Mouse (Mus musculus): Measurements from ENCODE around the gene Slc35g3. TPM values are rescaled to one million over a fixed set of nuclear protein-coding genes. Genes with fewer than 3 reads are reported as not detected.

Gene Slc35g3
- polyA plus RNA-seq, 1 experiment from 2014 or later: not detected

DNA sequence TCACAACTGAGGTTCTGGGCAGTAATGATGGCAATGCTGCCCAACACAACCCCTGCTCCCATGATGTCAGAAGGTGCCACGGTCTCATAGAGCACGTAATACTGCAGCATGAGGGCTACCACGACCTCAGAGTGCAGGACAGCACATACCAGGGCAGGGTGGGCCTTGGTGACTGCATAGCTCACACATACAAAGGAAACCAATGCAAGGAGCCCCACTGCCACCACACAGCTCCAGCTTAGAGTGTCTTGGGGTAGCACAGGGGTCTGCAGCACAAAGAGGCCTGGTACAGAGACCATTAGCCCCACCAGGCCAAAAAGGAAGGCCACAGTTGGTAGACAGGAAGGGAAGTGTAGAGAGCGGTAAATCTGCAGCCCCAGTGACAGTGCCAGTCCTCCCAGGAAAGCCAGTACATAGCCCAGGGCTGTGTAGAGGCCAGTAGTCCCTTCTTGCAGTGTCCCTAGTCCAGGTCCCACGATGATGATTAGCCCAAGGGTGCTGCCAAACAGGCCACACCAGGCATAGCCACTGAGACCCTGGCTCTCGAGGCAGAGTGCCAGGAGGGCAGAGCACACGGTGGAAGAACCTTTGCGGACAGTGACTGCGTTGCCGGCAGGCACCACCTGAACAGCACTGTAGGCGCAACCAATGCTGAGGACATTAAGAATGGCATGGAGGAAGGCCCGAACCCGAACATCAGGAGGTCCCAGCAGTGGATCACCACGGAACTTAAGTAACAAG, 1.4 kb downstream of the Slc35g3 start:
- Histone ChIP-seq H3K27ac (ENCODE audit: low read depth, low read length) (peak overlapping the region; percentile 98), H3K9ac (ENCODE audit: low read length) (peak overlapping the region; percentile 62), H3K4me1 (ENCODE audit: control insufficient read depth, insufficient read depth, low read length) (peaks cover 33% of the 10 kb centered on the region), H3K4me2 (peak overlapping the region; percentile 81), H3K36me3 (ENCODE audit: control insufficient read depth, insufficient read depth, low read length) (no peaks in the 10 kb centered on the region), H3K27me3 (ENCODE audit: control insufficient read depth, insufficient read depth, low read length) (no peaks in the 10 kb centered on the region), H3K4me3 (ENCODE audit: low read depth, low read length) (no peak overlapping the region), H3K9me3 (ENCODE audit: control insufficient read depth, low read length) (no peaks in the 10 kb centered on the region)
- ATAC-seq (ENCODE audit: low FRiP score): no peak
- DNase-seq (ENCODE audit: low spot score, missing footprints): no peak
- WGBS: 81% methylated on average over 14 of the region's 14 CpGs

- DNase-seq (ENCODE audit: low spot score, missing footprints): peak; percentile 98
These were observed 2.6 kb downstream of the Slc35g3 start for GRCm38 (mm10) chr11:69758971-69759721.

GRCm38 (mm10) chr11:69758478-69758970, 3.2 kb downstream of the Slc35g3 start, which contains the start of gene Polr2a:
TSS of gene Polr2a (minus strand) at chr11:69758637.
- peak within 1 kb of the TSS; percentile 98 for H3K27ac ChIP-seq (ENCODE audit: low read depth, low read length)
- WGBS: 0% methylated on average over 36 of the region's 36 CpGs
- no peaks in the 10 kb centered on the region for H3K27me3 ChIP-seq (ENCODE audit: control insufficient read depth, insufficient read depth, low read length)
- H3K9ac ChIP-seq (ENCODE audit: low read length): peak within 1 kb of the TSS; percentile 90
- H3K4me3 ChIP-seq (ENCODE audit: low read depth, low read length): peak within 1 kb of the TSS; percentile 48
- DNase-seq (ENCODE audit: low spot score, missing footprints) (peak; percentile 100), ATAC-seq (ENCODE audit: low FRiP score) (peak; percentile 96)
- peak within 1 kb of the TSS; percentile 81 for H3K4me2 ChIP-seq
- H3K36me3 ChIP-seq (ENCODE audit: control insufficient read depth, insufficient read depth, low read length): no peaks in the 10 kb centered on the region
- H3K9me3 ChIP-seq (ENCODE audit: control insufficient read depth, low read length): no peaks in the 10 kb centered on the region
- peaks cover 33% of the 10 kb centered on the region for H3K4me1 ChIP-seq (ENCODE audit: control insufficient read depth, insufficient read depth, low read length)

More at GRCm38 (mm10) chr11:69758971-69759721, 2.6 kb downstream of the Slc35g3 start:
- Histone ChIP-seq H3K4me2 (peak overlapping the region; percentile 81), H3K9ac (ENCODE audit: low read length) (peak overlapping the region; percentile 90), H3K36me3 (ENCODE audit: control insufficient read depth, insufficient read depth, low read length) (no peaks in the 10 kb centered on the region), H3K4me1 (ENCODE audit: control insufficient read depth, insufficient read depth, low read length) (peaks cover 33% of the 10 kb centered on the region), H3K9me3 (ENCODE audit: control insufficient read depth, low read length) (no peaks in the 10 kb centered on the region), H3K27me3 (ENCODE audit: control insufficient read depth, insufficient read depth, low read length) (no peaks in the 10 kb centered on the region), H3K27ac (ENCODE audit: low read depth, low read length) (peak overlapping the region; percentile 98), H3K4me3 (ENCODE audit: low read depth, low read length) (peak overlapping the region; percentile 48)
- WGBS: 0% methylated on average over 37 of the region's 37 CpGs
- peak; percentile 89 for ATAC-seq (ENCODE audit: low FRiP score)

- H3K4me3 ChIP-seq (ENCODE audit: low read depth, low read length): peak overlapping the region; percentile 48
- peak; percentile 99 for DNase-seq (ENCODE audit: low spot score, missing footprints)
- peak overlapping the region; percentile 90 for H3K9ac ChIP-seq (ENCODE audit: low read length)
- no peaks in the 10 kb centered on the region for H3K36me3 ChIP-seq (ENCODE audit: control insufficient read depth, insufficient read depth, low read length)
- peak overlapping the region; percentile 98 for H3K27ac ChIP-seq (ENCODE audit: low read depth, low read length)
- H3K4me1 ChIP-seq (ENCODE audit: control insufficient read depth, insufficient read depth, low read length): peaks cover 33% of the 10 kb centered on the region
- WGBS: 0% methylated on average over 26 of the region's 26 CpGs
- no peaks in the 10 kb centered on the region for H3K9me3 ChIP-seq (ENCODE audit: control insufficient read depth, low read length)
- ATAC-seq (ENCODE audit: low FRiP score): peak; percentile 87
- H3K27me3 ChIP-seq (ENCODE audit: control insufficient read depth, insufficient read depth, low read length): no peaks in the 10 kb centered on the region
- peak overlapping the region; percentile 81 for H3K4me2 ChIP-seq
These were observed 3.7 kb downstream of the Slc35g3 start for GRCm38 (mm10) chr11:69758090-69758456.

DNA sequence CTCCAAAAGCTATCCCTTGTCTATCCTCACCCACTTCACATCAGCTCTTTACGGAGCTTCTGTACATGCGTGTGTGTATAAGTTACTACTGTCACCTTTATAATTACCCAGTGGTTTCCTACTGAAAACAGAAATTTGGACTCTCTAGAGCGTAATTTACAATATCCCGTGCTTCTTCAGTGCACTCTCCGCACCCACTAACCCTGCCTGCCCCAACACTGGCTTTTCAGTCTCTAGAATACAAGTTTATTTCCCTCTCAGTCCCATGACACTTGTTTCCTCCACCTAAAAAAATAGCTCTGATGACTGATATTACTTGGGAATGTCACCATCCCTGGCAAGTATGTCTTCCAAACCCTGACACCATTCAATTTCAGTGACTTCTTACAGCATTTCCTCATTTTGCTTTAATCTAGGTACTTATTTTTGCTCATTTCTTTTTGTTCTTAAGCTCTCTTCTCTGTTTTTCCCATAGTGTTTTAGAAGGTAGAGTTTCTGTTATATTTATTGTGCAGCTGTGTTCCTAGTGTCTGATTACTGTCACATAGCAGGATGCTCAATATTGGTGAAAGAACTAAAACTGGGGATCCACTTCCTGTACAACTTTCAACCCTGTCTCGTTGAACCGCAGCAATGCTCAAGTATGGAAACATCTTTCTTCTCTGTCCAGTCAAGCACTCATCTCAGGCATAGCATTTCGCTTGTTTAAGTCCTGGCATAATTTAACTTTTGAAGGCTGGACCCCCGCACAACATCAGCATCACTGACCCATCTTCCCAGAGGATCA, 4.3 kb downstream of the Slc35g3 start:
- DNase-seq (ENCODE audit: low spot score, missing footprints): no peak
- H3K4me3 ChIP-seq (ENCODE audit: low read depth, low read length): peak overlapping the region; percentile 48
- peak overlapping the region; percentile 90 for H3K9ac ChIP-seq (ENCODE audit: low read length)
- 46% methylated on average over 9 of the region's 9 CpGs for WGBS
- no peaks in the 10 kb centered on the region for H3K27me3 ChIP-seq (ENCODE audit: control insufficient read depth, insufficient read depth, low read length)
- H3K36me3 ChIP-seq (ENCODE audit: control insufficient read depth, insufficient read depth, low read length): no peaks in the 10 kb centered on the region
- H3K4me2 ChIP-seq: peak overlapping the region; percentile 81
- no peaks in the 10 kb centered on the region for H3K9me3 ChIP-seq (ENCODE audit: control insufficient read depth, low read length)
- no peak for ATAC-seq (ENCODE audit: low FRiP score)
- H3K27ac ChIP-seq (ENCODE audit: low read depth, low read length): peak overlapping the region; percentile 98; the same call in 1 of the 2 replicates
- peaks cover 33% of the 10 kb centered on the region for H3K4me1 ChIP-seq (ENCODE audit: control insufficient read depth, insufficient read depth, low read length)

DNA sequence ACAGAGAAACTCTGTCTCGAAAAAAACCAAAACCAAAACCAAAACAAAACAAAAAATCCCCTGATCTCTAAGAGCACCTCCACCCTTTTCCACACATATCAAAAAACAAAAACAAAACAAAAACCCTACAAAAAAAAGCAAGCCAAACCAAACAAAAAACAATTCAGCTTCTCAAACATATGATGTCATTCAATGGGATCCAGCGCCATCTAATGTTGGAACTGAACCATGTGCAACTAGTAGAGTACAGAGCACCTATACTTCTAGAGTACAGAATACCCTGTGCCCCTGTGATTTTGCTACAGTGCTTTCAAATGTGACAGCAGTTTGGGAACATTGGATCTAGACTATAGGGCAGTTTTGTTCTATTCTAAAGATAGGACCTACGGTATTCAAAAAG, 7.1 kb downstream of the Slc35g3 start:
- no peak for DNase-seq (ENCODE audit: low spot score, missing footprints)
- Histone ChIP-seq H3K9me3 (ENCODE audit: control insufficient read depth, low read length) (no peaks in the 10 kb centered on the region), H3K4me2 (0 out of 2 replicates have a peak overlapping the region, but pooled peaks have one; percentile 1), H3K27ac (ENCODE audit: low read depth, low read length) (no peak overlapping the region), H3K36me3 (ENCODE audit: control insufficient read depth, insufficient read depth, low read length) (no peaks in the 10 kb centered on the region), H3K4me3 (ENCODE audit: low read depth, low read length) (no peak overlapping the region), H3K4me1 (ENCODE audit: control insufficient read depth, insufficient read depth, low read length) (peaks cover 22% of the 10 kb centered on the region), H3K9ac (ENCODE audit: low read length) (no peak overlapping the region), H3K27me3 (ENCODE audit: control insufficient read depth, insufficient read depth, low read length) (no peaks in the 10 kb centered on the region)
- 64% methylated on average over 3 of the region's 3 CpGs for WGBS
- no peak for ATAC-seq (ENCODE audit: low FRiP score)

GRCm38 (mm10) chr11:69754233-69754632, 7.5 kb downstream of the Slc35g3 start:
- 92% methylated on average over 5 of the region's 5 CpGs for WGBS
- H3K9ac ChIP-seq (ENCODE audit: low read length): no peak overlapping the region
- H3K36me3 ChIP-seq (ENCODE audit: control insufficient read depth, insufficient read depth, low read length): no peaks in the 10 kb centered on the region
- H3K4me3 ChIP-seq (ENCODE audit: low read depth, low read length): no peak overlapping the region
- H3K27me3 ChIP-seq (ENCODE audit: control insufficient read depth, insufficient read depth, low read length): no peaks in the 10 kb centered on the region
- DNase-seq (ENCODE audit: low spot score, missing footprints): no peak
- H3K4me2 ChIP-seq: no peak overlapping the region
- H3K4me1 ChIP-seq (ENCODE audit: control insufficient read depth, insufficient read depth, low read length): peaks cover 19% of the 10 kb centered on the region
- H3K27ac ChIP-seq (ENCODE audit: low read depth, low read length): no peak overlapping the region
- no peaks in the 10 kb centered on the region for H3K9me3 ChIP-seq (ENCODE audit: control insufficient read depth, low read length)
- ATAC-seq (ENCODE audit: low FRiP score): no peak

DNA sequence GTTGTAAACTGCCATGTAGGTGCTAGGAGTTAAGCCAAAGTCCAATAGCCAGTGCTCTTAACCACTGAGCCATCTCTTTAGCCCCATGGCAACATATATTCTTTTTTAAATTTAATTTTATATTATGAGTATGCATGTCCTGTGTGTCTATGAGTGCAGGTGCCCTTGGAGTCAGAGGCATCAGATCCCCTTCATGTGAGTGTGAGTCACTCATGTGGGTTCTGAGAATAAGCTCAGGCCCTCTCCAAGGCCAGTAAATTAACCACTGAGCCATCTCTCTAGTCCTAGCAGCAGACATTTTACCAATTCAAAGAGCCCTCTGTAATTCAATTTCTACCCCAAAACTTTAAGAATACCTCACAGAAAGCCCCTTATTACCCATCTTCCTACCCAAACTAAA, 9.1 kb downstream of the Slc35g3 start:
- Histone ChIP-seq H3K9me3 (ENCODE audit: control insufficient read depth, low read length) (no peaks in the 10 kb centered on the region), H3K36me3 (ENCODE audit: control insufficient read depth, insufficient read depth, low read length) (no peaks in the 10 kb centered on the region), H3K27ac (ENCODE audit: low read depth, low read length) (no peak overlapping the region), H3K4me3 (ENCODE audit: low read depth, low read length) (no peak overlapping the region), H3K4me1 (ENCODE audit: control insufficient read depth, insufficient read depth, low read length) (peaks cover 19% of the 10 kb centered on the region), H3K27me3 (ENCODE audit: control insufficient read depth, insufficient read depth, low read length) (no peaks in the 10 kb centered on the region), H3K4me2 (no peak overlapping the region), H3K9ac (ENCODE audit: low read length) (peak overlapping the region; percentile 21)
- DNase-seq (ENCODE audit: low spot score, missing footprints) (no peak), ATAC-seq (ENCODE audit: low FRiP score) (no peak)
